Mouse (Mus musculus) inflammation-experienced regulatory T-cells, adult 6 months (primary cell): Measurements from ENCODE around the gene Sgpp2. TPM values are rescaled to one million over a fixed set of nuclear protein-coding genes. Genes with fewer than 3 reads are reported as not detected.
A peak's percentile ranks its signal among the peaks of the same experiment; 100 is the strongest.

Source experiments
- ATAC-seq: one replicate; pipeline ENCODE4 v1.8.0; 2017
- polyA plus RNA-seq, 3 experiments: library from polyadenylated mRNA; unstranded; fragments of 100-300 nt; shearing (Covaris generic); gene quantifications; one replicate each; pipeline ENCODE4 v1.2.1; 2017

The Sgpp2 gene
- polyA plus RNA-seq, 3 experiments from 2014 or later, result 1.2 to 1.7 (median 1.5) TPM

- ATAC-seq, result no peak
Measured at GRCm38 (mm10) chr1:78452544-78452943, 142.4 kb downstream of the Sgpp2 start.

- peak; percentile 20 for ATAC-seq
Measured at GRCm38 (mm10) chr1:78453886-78454285, 143.7 kb downstream of the Sgpp2 start.

- ATAC-seq, result peak; percentile 72
Measured at GRCm38 (mm10) chr1:78454659-78455058, 144.5 kb downstream of the Sgpp2 start.

Other genes with a start within 250 kb of the Sgpp2 start
- not detected for gene Pax3, start 113.2 kb upstream of the Sgpp2 start, polyA plus RNA-seq
- 10 to 100 TPM; 62.2 to 73.8 (median 68.2) TPM for gene Farsb, start 178.6 kb downstream of the Sgpp2 start, polyA plus RNA-seq
- gene Mogat1, start 200.6 kb downstream of the Sgpp2 start, polyA plus RNA-seq, result not detected
- not detected for gene BC035947, start 201.8 kb downstream of the Sgpp2 start, polyA plus RNA-seq